Mouse (Mus musculus): Measurements from ENCODE around the gene Aasdh.

The Aasdh gene

GRCm38 (mm10) chr5:76841859-76842258, 63.5 kb downstream of the Aasdh start:
- 87% methylated on average over 2 of the region's 2 CpGs for WGBS

GRCm38 (mm10) chr5:76839786-76840185, 65.5 kb downstream of the Aasdh start:
- WGBS: 72% methylated on average over 6 of the region's 6 CpGs

GRCm38 (mm10) chr5:76837018-76837417, 68.3 kb downstream of the Aasdh start:
- WGBS: 54% methylated on average over 5 of the region's 5 CpGs

- WGBS: 82% methylated on average over 17 of the region's 17 CpGs
These were observed 72.6 kb downstream of the Aasdh start for GRCm38 (mm10) chr5:76832529-76833210.

- 44% methylated on average over 7 of the region's 7 CpGs for WGBS
These were observed 76.6 kb downstream of the Aasdh start for GRCm38 (mm10) chr5:76828527-76829240.
